Mouse (Mus musculus) spleen, postnatal 0 days (tissue): ENCODE measurements around the gene Mmp17. TPM values are rescaled to one million over a fixed set of nuclear protein-coding genes. Genes with fewer than 3 reads are reported as not detected.

Experiments
- polyA plus RNA-seq: library from polyadenylated mRNA; unstranded; fragments of >200 nt; fragmentation: Nextera tagmentation; extraction: Ambion mirVana; gene quantifications from 2 replicates; pipeline ENCODE4 v1.2.1, GENCODE M21; 2015

Gene Mmp17
- polyA plus RNA-seq: 1.3 TPM in 2 replicates

GRCm38 (mm10) chr5:129583761-129584582 is at the start of gene Mmp17:
Mmp17 (plus strand) TSS chr5:129584169.

Other genes with a start within 250 kb of the Mmp17 start
- 27.0 and 30.6 TPM in 2 replicates for gene Sfswap, start 82.9 kb upstream of the Mmp17 start, polyA plus RNA-seq
- gene Zfp11, start 85.9 kb downstream of the Mmp17 start, polyA plus RNA-seq: 0.93 and 1.3 TPM in 2 replicates
- not detected in 2 replicates for gene Sept14, start 124.3 kb downstream of the Mmp17 start, polyA plus RNA-seq
- 134 and 139 TPM in 2 replicates for gene Mrps17, start 131.3 kb downstream of the Mmp17 start, polyA plus RNA-seq
- 64.8 and 73.6 TPM in 2 replicates for gene Nipsnap2, start 140.9 kb downstream of the Mmp17 start, polyA plus RNA-seq
- gene Psph, start 203.3 kb downstream of the Mmp17 start, polyA plus RNA-seq: 25.9 and 27.4 TPM in 2 replicates